Mouse (Mus musculus) right cerebral cortex, adult 18-20 months (tissue): ENCODE measurements around the gene Sik2.

ENCODE experiments used
- DNase-seq: peaks from one replicate; pipeline ENCODE4 v3.0.0; 2022; ENCODE audit warnings: mixed read lengths

The Sik2 gene

GRCm38 (mm10) chr9:50863824-50864223 is 145.0 kb downstream of the Sik2 start:
- DNase-seq: no peak

- DNase-seq: no peak
Observed at GRCm38 (mm10) chr9:50861119-50861839, 147.6 kb downstream of the Sik2 start.

GRCm38 (mm10) chr9:50858681-50859080 is 150.2 kb downstream of the Sik2 start:
- no peak for DNase-seq

- peak; percentile 46 for DNase-seq
Observed at GRCm38 (mm10) chr9:50857082-50857641, 151.7 kb downstream of the Sik2 start.

GRCm38 (mm10) chr9:50856341-50857081 is 152.4 kb downstream of the Sik2 start:
- DNase-seq: peak; percentile 90

GRCm38 (mm10) chr9:50855780-50856179 is 153.1 kb downstream of the Sik2 start:
- DNase-seq: no peak

GRCm38 (mm10) chr9:50855133-50855766 is 153.6 kb downstream of the Sik2 start:
- DNase-seq: no peak

- no peak for DNase-seq
Observed at GRCm38 (mm10) chr9:50854376-50854775, 154.5 kb downstream of the Sik2 start.

GRCm38 (mm10) chr9:50852634-50853349 is 156.1 kb downstream of the Sik2 start:
- DNase-seq: no peak

GRCm38 (mm10) chr9:50850713-50851112 is 158.2 kb downstream of the Sik2 start:
- DNase-seq: peak; percentile 67

- DNase-seq: no peak
Observed at GRCm38 (mm10) chr9:50850271-50850670, 158.6 kb downstream of the Sik2 start.

GRCm38 (mm10) chr9:50849755-50850154 is 159.1 kb downstream of the Sik2 start:
- no peak for DNase-seq

- DNase-seq: peak; percentile 91
Observed at GRCm38 (mm10) chr9:50849249-50849648, 159.6 kb downstream of the Sik2 start.

- DNase-seq: no peak
Observed at GRCm38 (mm10) chr9:50848821-50849220, 160.1 kb downstream of the Sik2 start.

- no peak for DNase-seq
Observed at GRCm38 (mm10) chr9:50847606-50848368, 161.1 kb downstream of the Sik2 start.

GRCm38 (mm10) chr9:50847133-50847532 is 161.7 kb downstream of the Sik2 start:
- no peak for DNase-seq

GRCm38 (mm10) chr9:50845547-50845946 is 163.3 kb downstream of the Sik2 start:
- no peak for DNase-seq

- DNase-seq: no peak
Observed at GRCm38 (mm10) chr9:50845081-50845480, 163.8 kb downstream of the Sik2 start, which contains the start of gene Ppp2r1b. TSS of gene Ppp2r1b (plus strand) at chr9:50845301.
